Mouse (Mus musculus): ENCODE measurements around the gene Tarbp1.

GRCm38 (mm10) chr8:126461735-126462134 is 13.1 kb downstream of the Tarbp1 start:
- TF ChIP-seq CTCF (IDR thresholded peaks at IDR 0.05; ENCODE audit: extremely low read depth, insufficient read depth, insufficient read length, insufficient replicate concordance) (no peak), POLR2A (IDR thresholded peaks at IDR 0.05; ENCODE audit: low read depth, low read length) (no peak)
